Mouse (Mus musculus) heart, embryonic 14.5 days (tissue): ENCODE data around the gene Nanos1. TPM values are rescaled to one million over a fixed set of nuclear protein-coding genes. Genes with fewer than 3 reads are reported as not detected.

Source experiments
- ATAC-seq: fragments of 200-750 bp; cut with Nextera tagmentation; 2 replicates; pipeline ENCODE4 v1.8.0; 2017; ENCODE audit warnings: low read depth, moderate TSS enrichment; ENCODE audit not compliant: insufficient number of reproducible peaks, insufficient read depth, low FRiP score
- H3K27ac ChIP-seq, 2 experiments: fragments of 200-500 bp in 1 of 2; fragments of 300-500 bp in 1 of 2; sonication (generic) in 1 of 2; replicated peaks in 1 of 2; 2 replicates each; pipeline ENCODE4 v1.5.1; 2012 to 2014; ENCODE audit warnings: low read depth in 2 of 2, low read length in 2 of 2, control low read depth in 1 of 2, mild to moderate bottlenecking in 1 of 2, mixed read lengths in 1 of 2; ENCODE audit not compliant: control insufficient read depth in 1 of 2, insufficient read depth in 1 of 2
- H3K27me3 ChIP-seq: fragments of 300-500 bp; sonication (generic); 2 replicates; pipeline ENCODE4 v1.6.1; 2014; ENCODE audit warnings: mild to moderate bottlenecking, low read length, control low read depth; ENCODE audit not compliant: control insufficient read depth, insufficient read depth
- H3K36me3 ChIP-seq: fragments of 300-500 bp; sonication (generic); 2 replicates; pipeline ENCODE4 v1.6.1; 2014; ENCODE audit warnings: mild to moderate bottlenecking, control low read depth, low read length, mixed read lengths; ENCODE audit not compliant: control insufficient read depth, insufficient read depth
- H3K4me1 ChIP-seq, 2 experiments: fragments of 200-500 bp in 1 of 2; fragments of 300-500 bp in 1 of 2; sonication (generic) in 1 of 2; 2 replicates each; pipeline ENCODE4 v1.6.1; 2012 to 2014; ENCODE audit warnings: low read length in 2 of 2, control low read depth in 1 of 2, mixed read lengths in 1 of 2; ENCODE audit not compliant: control insufficient read depth in 2 of 2, insufficient read depth in 2 of 2
- H3K4me2 ChIP-seq: fragments of 300-500 bp; sonication (generic); 2 replicates; pipeline ENCODE4 v1.6.1; 2014; ENCODE audit warnings: mild to moderate bottlenecking, low read length
- H3K4me3 ChIP-seq, 2 experiments: fragments of 200-500 bp in 1 of 2; fragments of 300-500 bp in 1 of 2; sonication (generic) in 1 of 2; 2 replicates each; pipeline ENCODE4 v1.5.1; 2012 to 2014; ENCODE audit warnings: low read length in 2 of 2, mild to moderate bottlenecking in 2 of 2, control low read depth in 1 of 2, low read depth in 1 of 2, moderate library complexity in 1 of 2; ENCODE audit not compliant: control insufficient read depth in 1 of 2, insufficient read depth in 1 of 2
- H3K9ac ChIP-seq: fragments of 300-500 bp; sonication (generic); 2 replicates; pipeline ENCODE4 v1.6.1; 2014; ENCODE audit warnings: mild to moderate bottlenecking, low read length
- H3K9me3 ChIP-seq: fragments of 300-500 bp; sonication (generic); 2 replicates; pipeline ENCODE4 v1.6.1; 2016; ENCODE audit warnings: low read length, control low read depth; ENCODE audit not compliant: control insufficient read depth
- WGBS: fragments of 180-500 bp; shearing (Covaris S2); extraction: QIAGEN DNeasy Blood & Tissue Kit; methylation state at CpG from one replicate; pipeline ENCODE4 v1.1.7; 2014; 5-methylcytosine and 5-hydroxymethylcytosine counted together
- microRNA-seq: library from miRNA; unstranded; fragments of <30 nt; microRNA quantifications from one replicate; pipeline ENCODE4, GENCODE M21; 2016
- polyA plus RNA-seq: library from polyadenylated mRNA; unstranded; fragments of >200 nt; fragmentation: Nextera tagmentation; extraction: Ambion mirVana; gene quantifications from 2 replicates; pipeline ENCODE4 v1.2.1, GENCODE M21; 2014

Nanos1 gene
- polyA plus RNA-seq, 1 experiment from 2014 or later = 0.86 TPM

DNA sequence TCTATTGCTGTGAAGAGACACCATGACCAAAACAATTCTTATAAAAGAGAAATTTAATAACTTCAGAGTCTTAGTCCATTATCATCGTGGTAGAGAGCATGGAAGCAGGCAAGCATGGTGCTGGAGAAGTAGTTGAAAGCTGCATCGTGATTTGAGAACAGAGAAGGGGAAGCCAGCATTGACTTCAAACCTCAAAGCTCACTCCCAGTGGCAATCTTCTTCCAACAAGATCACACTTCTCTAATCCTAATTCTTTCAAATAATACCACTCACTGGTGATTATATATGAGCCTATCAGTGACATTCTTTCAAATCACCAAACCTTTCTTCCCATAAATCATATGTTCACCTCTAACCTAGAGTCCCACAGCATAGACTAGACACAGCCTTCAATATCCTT, 49.1 kb downstream of the Nanos1 start:
- Histone ChIP-seq H3K4me2 (no peak overlapping the region), H3K9ac (no peak overlapping the region), H3K27ac (no peak overlapping the region), H3K36me3 (no peaks in the 10 kb centered on the region), H3K27me3 (no peaks in the 10 kb centered on the region), H3K9me3 (no peaks in the 10 kb centered on the region), H3K4me1 (no peaks in the 10 kb centered on the region), H3K4me3 (no peak overlapping the region)
- 47% methylated on average over 2 of the region's 2 CpGs for WGBS
- no peak for ATAC-seq

Small RNA genes within 50 kb of the gene (microRNA-seq; reads per million reads assigned to microRNA genes)
- not detected for gene mmu-mir-3084-1

Other genes starting within 250 kb of the Nanos1 start
- gene Cacul1, start 175.0 kb upstream of the Nanos1 start, polyA plus RNA-seq = 19.6 and 22.5 TPM in 2 replicates
- 114 and 128 TPM in 2 replicates for gene Eif3a, start 34.7 kb downstream of the Nanos1 start, polyA plus RNA-seq
- gene Fam45a, start 55.6 kb downstream of the Nanos1 start, polyA plus RNA-seq = 23.2 and 24.2 TPM in 2 replicates
- 7.7 and 8.5 TPM in 2 replicates for gene Sfxn4, start 105.5 kb downstream of the Nanos1 start, polyA plus RNA-seq
- gene Prdx3, start 118.6 kb downstream of the Nanos1 start, polyA plus RNA-seq = 201 and 205 TPM in 2 replicates
- 4.5 TPM in 2 replicates for gene Grk5, start 133.8 kb downstream of the Nanos1 start, polyA plus RNA-seq